Mouse (Mus musculus) intestine, embryonic 14.5 days (tissue): Measurements from ENCODE around the gene Cpox. TPM values are rescaled to one million over a fixed set of nuclear protein-coding genes. Genes with fewer than 3 reads are reported as not detected.

Experiments
- ATAC-seq: fragments of 200-750 bp; cut with Nextera tagmentation; replicated peaks from 2 replicates; pipeline ENCODE4 v1.8.0; 2017; ENCODE audit warnings: low read depth, moderate number of reproducible peaks, moderate TSS enrichment, moderate library complexity; ENCODE audit not compliant: low FRiP score, low TSS enrichment
- DNase-seq: peaks from one replicate; pipeline ENCODE4 v3.0.0-alpha.2; 2018; ENCODE audit warnings: low spot score
- H3K27ac ChIP-seq: fragments of 300-500 bp; sonication (generic); 2 replicates; pipeline ENCODE4 v1.5.1; 2014; ENCODE audit warnings: low read depth, mild to moderate bottlenecking, control low read depth
- H3K27me3 ChIP-seq: fragments of 300-500 bp; sonication (generic); replicated peaks from 2 replicates; pipeline ENCODE4 v1.6.1; 2014; ENCODE audit warnings: low read length, control low read depth; ENCODE audit not compliant: control insufficient read depth, insufficient read depth
- H3K36me3 ChIP-seq: fragments of 300-500 bp; sonication (generic); 2 replicates; pipeline ENCODE4 v1.6.1; 2014; ENCODE audit warnings: low read length, control low read depth; ENCODE audit not compliant: control insufficient read depth, insufficient read depth
- H3K4me1 ChIP-seq: fragments of 300-500 bp; sonication (generic); replicated peaks from 2 replicates; pipeline ENCODE4 v1.6.1; 2014; ENCODE audit warnings: low read length, control low read depth, mixed read lengths; ENCODE audit not compliant: control insufficient read depth, insufficient read depth
- H3K4me2 ChIP-seq: fragments of 300-500 bp; sonication (generic); 2 replicates; pipeline ENCODE4 v1.6.1; 2014; ENCODE audit warnings: low read length
- H3K4me3 ChIP-seq: fragments of 300-500 bp; sonication (generic); 2 replicates; pipeline ENCODE4 v1.5.1; 2014; ENCODE audit warnings: low read depth, low read length, control low read depth, mixed read lengths
- H3K9ac ChIP-seq: fragments of 300-500 bp; sonication (generic); 2 replicates; pipeline ENCODE4 v1.6.1; 2014; ENCODE audit warnings: mild to moderate bottlenecking, low read length
- H3K9me3 ChIP-seq: fragments of 300-500 bp; sonication (generic); 2 replicates; pipeline ENCODE4 v1.6.1; 2016; ENCODE audit warnings: low read length, control low read depth; ENCODE audit not compliant: control insufficient read depth
- WGBS: fragments of 180-500 bp; shearing (Covaris S2); extraction: QIAGEN DNeasy Blood & Tissue Kit; methylation state at CpG from one replicate; pipeline ENCODE4 v1.1.7; 2014; 5-methylcytosine and 5-hydroxymethylcytosine counted together
- polyA plus RNA-seq: library from polyadenylated mRNA; unstranded; fragments of >200 nt; fragmentation: Nextera tagmentation; extraction: Ambion mirVana; gene quantifications from 2 replicates; pipeline ENCODE4 v1.2.1, GENCODE M21; 2014

The Cpox gene
- polyA plus RNA-seq, 1 experiment from 2014 or later = 32.4 TPM

- H3K9ac ChIP-seq = no peak overlapping the region
- peaks cover 7% of the 10 kb centered on the region for H3K4me1 ChIP-seq
- DNase-seq = no peak
- H3K9me3 ChIP-seq = no peaks in the 10 kb centered on the region
- no peak for ATAC-seq
- H3K36me3 ChIP-seq = peaks cover 56% of the 10 kb centered on the region
- H3K27ac ChIP-seq = no peak overlapping the region
- no peak overlapping the region for H3K4me3 ChIP-seq
- no peaks in the 10 kb centered on the region for H3K27me3 ChIP-seq
- no peak overlapping the region for H3K4me2 ChIP-seq
- WGBS = 89% methylated on average over 15 of the region's 15 CpGs
These were observed 3.8 kb downstream of the Cpox start for GRCm38 (mm10) chr16:58673811-58674410.

DNA sequence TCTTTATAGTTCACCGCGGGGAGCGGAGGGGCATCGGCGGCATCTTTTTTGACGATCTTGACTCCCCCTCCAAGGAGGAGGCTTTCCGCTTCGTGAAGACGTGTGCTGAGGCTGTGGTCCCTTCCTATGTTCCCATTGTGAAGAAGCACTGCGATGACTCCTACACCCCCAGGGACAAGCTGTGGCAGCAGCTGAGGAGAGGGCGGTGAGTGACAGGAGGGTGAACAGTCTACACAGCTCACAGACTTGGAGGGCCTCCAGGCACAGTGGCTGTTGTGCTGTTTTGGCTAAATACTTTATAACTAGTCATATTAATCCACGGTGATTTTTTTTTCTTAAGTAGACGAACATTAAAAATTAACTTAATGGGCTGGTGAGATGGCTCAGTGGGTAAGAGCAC lies 5.2 kb downstream of the Cpox start:
- DNase-seq (no peak), ATAC-seq (no peak)
- no peak overlapping the region for H3K4me2 ChIP-seq
- 96% methylated on average over 13 of the region's 13 CpGs for WGBS
- no peak overlapping the region for H3K27ac ChIP-seq
- no peak overlapping the region for H3K9ac ChIP-seq
- H3K4me1 ChIP-seq = peaks cover 7% of the 10 kb centered on the region
- H3K27me3 ChIP-seq = no peaks in the 10 kb centered on the region
- H3K9me3 ChIP-seq = no peaks in the 10 kb centered on the region
- H3K36me3 ChIP-seq = peaks cover 58% of the 10 kb centered on the region
- H3K4me3 ChIP-seq = no peak overlapping the region

GRCm38 (mm10) chr16:58676156-58676555 lies 6.1 kb downstream of the Cpox start:
- H3K27me3 ChIP-seq = no peaks in the 10 kb centered on the region
- no peaks in the 10 kb centered on the region for H3K9me3 ChIP-seq
- H3K36me3 ChIP-seq = peaks cover 66% of the 10 kb centered on the region
- no peak for DNase-seq
- H3K4me3 ChIP-seq = no peak overlapping the region
- no peak for ATAC-seq
- H3K9ac ChIP-seq = no peak overlapping the region
- peaks cover 2% of the 10 kb centered on the region for H3K4me1 ChIP-seq
- H3K4me2 ChIP-seq = no peak overlapping the region
- no peak overlapping the region for H3K27ac ChIP-seq
- 90% methylated on average over 7 of the region's 7 CpGs for WGBS

DNA sequence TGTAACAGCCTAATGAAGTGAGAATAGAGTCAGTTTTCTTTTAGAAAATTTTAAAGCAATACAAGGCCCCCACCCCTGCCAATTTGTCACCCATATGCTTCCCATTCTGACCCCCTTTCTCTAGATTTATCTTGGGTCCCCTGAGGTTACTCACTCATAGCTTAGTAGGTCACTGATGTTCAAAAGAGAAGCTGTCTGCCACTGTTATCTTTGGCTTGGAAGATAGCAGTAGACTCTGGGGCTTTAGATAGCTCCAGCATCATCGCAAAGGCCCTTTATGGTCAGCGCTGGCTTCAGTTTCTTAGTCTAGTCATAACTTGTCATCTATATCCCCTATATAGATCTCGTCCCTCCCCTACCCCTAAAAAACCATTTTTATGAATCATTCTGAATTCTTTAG lies 6.5 kb downstream of the Cpox start:
- H3K27ac ChIP-seq = no peak overlapping the region
- DNase-seq = no peak
- no peak overlapping the region for H3K4me2 ChIP-seq
- no peak overlapping the region for H3K4me3 ChIP-seq
- 90% methylated on average over 3 of the region's 3 CpGs for WGBS
- H3K9ac ChIP-seq = no peak overlapping the region
- H3K27me3 ChIP-seq = no peaks in the 10 kb centered on the region
- peaks cover 66% of the 10 kb centered on the region for H3K36me3 ChIP-seq
- H3K4me1 ChIP-seq = no peaks in the 10 kb centered on the region
- ATAC-seq = no peak
- no peaks in the 10 kb centered on the region for H3K9me3 ChIP-seq

- DNase-seq (no peak), ATAC-seq (no peak)
- no peak overlapping the region for H3K4me3 ChIP-seq
- H3K36me3 ChIP-seq = peaks cover 66% of the 10 kb centered on the region
- H3K27ac ChIP-seq = no peak overlapping the region
- no peaks in the 10 kb centered on the region for H3K27me3 ChIP-seq
- no peak overlapping the region for H3K9ac ChIP-seq
- H3K9me3 ChIP-seq = no peaks in the 10 kb centered on the region
- 90% methylated on average over 5 of the region's 5 CpGs for WGBS
- H3K4me2 ChIP-seq = no peak overlapping the region
- H3K4me1 ChIP-seq = no peaks in the 10 kb centered on the region
These were observed 7.4 kb downstream of the Cpox start for GRCm38 (mm10) chr16:58677491-58677890.

DNA sequence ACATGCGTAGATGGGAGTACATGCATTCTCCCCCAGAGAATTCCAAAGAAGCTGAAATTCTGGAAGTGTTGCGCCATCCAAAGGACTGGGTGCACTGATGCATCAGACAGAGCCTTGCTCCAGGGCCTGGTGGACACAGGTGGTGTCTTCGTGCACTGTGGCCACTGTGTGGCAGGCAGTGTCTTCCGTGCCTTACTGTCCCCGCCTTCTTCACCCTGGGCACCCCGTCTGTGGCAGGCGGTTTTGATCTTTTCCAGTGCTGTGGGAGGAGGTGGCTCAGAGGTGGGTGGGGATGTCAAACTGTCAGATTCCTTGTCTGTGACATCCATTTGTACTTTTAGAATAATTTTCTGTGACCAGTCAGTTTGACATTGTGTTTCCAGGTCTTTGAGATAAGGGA lies 8.6 kb downstream of the Cpox start:
- DNase-seq = no peak
- no peak for ATAC-seq

GRCm38 (mm10) chr16:58682046-58682445 lies 12.0 kb downstream of the Cpox start:
- no peak overlapping the region for H3K9ac ChIP-seq
- H3K27me3 ChIP-seq = no peaks in the 10 kb centered on the region
- H3K27ac ChIP-seq = no peak overlapping the region
- no peak overlapping the region for H3K4me3 ChIP-seq
- no peak overlapping the region for H3K4me2 ChIP-seq
- no peaks in the 10 kb centered on the region for H3K4me1 ChIP-seq
- H3K36me3 ChIP-seq = peaks cover 27% of the 10 kb centered on the region
- DNase-seq = no peak
- no peaks in the 10 kb centered on the region for H3K9me3 ChIP-seq
- ATAC-seq = no peak
- 85% methylated on average over 6 of the region's 6 CpGs for WGBS

More for the DNA sequence above, 8.6 kb downstream of the Cpox start:
- no peaks in the 10 kb centered on the region for H3K4me1 ChIP-seq
- 75% methylated on average over 7 of the region's 7 CpGs for WGBS
- H3K4me2 ChIP-seq = no peak overlapping the region
- no peaks in the 10 kb centered on the region for H3K27me3 ChIP-seq
- H3K9me3 ChIP-seq = no peaks in the 10 kb centered on the region
- H3K27ac ChIP-seq = no peak overlapping the region
- H3K36me3 ChIP-seq = peaks cover 59% of the 10 kb centered on the region
- no peak overlapping the region for H3K4me3 ChIP-seq
- no peak overlapping the region for H3K9ac ChIP-seq

DNA sequence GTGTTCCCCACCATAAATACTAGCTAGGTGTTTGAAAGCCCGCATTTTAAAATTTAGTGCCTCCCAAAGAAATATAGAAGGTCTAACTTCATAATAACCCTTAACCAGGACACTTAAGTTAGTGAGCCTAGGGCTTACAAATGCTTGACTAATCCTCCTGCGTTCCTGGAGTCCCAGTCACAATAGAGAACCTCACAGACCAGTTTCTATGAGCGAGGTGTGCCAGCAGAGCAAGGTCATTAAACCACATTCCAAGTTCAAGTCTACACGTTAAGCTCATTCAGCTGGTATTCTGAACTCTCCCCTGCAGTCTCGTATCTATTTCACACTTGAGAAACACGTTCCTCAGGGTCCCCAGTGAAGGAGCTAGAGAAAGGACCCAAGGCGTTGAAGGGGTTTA lies 12.8 kb downstream of the Cpox start:
- ATAC-seq (no peak), DNase-seq (no peak)
- Histone ChIP-seq H3K9me3 (no peaks in the 10 kb centered on the region), H3K4me3 (no peak overlapping the region), H3K27ac (no peak overlapping the region), H3K36me3 (peaks cover 18% of the 10 kb centered on the region), H3K9ac (no peak overlapping the region), H3K27me3 (no peaks in the 10 kb centered on the region), H3K4me1 (no peaks in the 10 kb centered on the region), H3K4me2 (no peak overlapping the region)
- WGBS = 85% methylated on average over 7 of the region's 7 CpGs

GRCm38 (mm10) chr16:58683911-58684310 lies 13.8 kb downstream of the Cpox start:
- Histone ChIP-seq H3K4me3 (no peak overlapping the region), H3K36me3 (peaks cover 9% of the 10 kb centered on the region), H3K27ac (no peak overlapping the region), H3K27me3 (no peaks in the 10 kb centered on the region), H3K9ac (no peak overlapping the region), H3K9me3 (no peaks in the 10 kb centered on the region), H3K4me1 (no peaks in the 10 kb centered on the region), H3K4me2 (no peak overlapping the region)
- DNase-seq (no peak), ATAC-seq (no peak)
- 94% methylated on average over 4 of the region's 4 CpGs for WGBS
